Mouse (Mus musculus) CH12F3 (cell line): ENCODE measurements around the gene Slc27a4.

ENCODE experiments used
- in situ Hi-C: fragments of 300-500 bp; cut with MboI; formaldehyde crosslinking; loops from 2 replicates; pipeline ENCODE4 v1.14.3; 2020; ENCODE audit warnings: low sequenced_read_pairs

Gene Slc27a4

DNA sequence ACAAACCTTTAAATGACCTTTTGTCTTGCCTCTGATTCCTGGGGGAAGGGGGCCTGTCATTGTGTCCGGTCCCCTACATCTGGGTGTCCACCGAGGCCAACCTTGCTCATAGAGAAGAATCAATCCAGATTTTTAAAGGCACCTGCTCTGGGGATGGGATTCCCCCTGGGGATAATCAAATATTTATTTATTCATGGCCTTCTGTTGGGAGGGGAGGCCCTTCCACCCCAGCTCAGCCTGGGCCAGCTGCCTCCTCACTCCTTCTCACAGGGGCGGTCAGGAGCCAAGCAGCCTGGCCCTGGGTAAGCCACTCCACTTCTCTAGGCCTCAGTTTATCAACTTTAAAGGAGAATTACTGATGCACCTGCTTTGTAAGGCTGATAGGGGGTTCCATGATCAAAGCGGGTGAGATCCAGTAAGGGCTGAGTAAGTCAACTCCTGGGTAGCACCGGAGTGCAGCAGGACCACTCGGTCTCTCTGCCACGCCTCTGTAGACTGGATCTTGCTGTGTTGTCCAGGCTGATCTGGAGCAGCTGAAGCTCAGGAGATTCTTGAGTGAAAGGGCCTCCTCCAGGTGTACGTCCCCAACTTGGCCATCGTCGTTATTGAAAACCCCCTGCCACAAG is 53.3 kb downstream of the Slc27a4 start:
- in situ Hi-C loops, result no loop called here

DNA sequence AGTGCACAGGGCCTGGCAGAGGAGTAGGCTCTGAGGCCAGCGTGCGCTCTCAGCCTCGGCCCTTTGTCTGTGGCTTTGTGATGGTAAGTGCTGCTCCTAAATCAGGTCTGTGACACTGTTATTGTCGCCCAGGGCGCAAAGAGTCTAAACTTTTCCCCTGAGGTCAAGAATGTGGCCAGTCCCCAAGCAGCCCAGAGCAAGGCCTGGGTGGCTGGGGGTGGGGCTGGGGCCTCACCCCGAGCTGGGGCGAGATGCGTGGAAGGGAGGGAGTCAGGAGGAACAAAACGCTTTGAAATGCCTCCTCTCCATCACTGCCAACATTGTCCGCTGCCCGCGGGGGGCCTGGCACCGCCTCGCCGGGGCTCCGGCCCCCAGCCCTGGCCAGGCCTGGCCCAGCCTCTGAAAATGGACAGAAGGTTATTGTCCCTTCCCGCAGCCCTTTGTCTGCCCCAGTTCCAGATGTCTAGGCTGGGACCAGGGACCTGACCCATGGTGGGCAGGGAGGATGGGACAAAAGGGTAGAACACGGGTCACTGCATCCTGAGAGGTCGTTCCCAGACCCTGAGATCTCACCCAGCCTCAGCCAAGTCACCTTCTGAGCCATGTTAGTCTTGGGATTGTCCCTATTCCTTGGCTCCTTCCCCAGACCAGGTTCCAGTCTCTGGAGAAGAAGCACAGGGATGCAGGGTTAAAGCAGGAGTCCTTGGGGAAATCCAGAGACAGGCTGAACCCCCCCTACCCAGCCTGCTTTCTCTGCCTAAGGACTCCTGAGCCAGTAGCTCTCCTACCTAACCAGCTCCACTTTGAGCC is 54.2 kb downstream of the Slc27a4 start:
- in situ Hi-C loops, result no loop called here

GRCm38 (mm10) chr2:29857341-29857740 is 54.9 kb downstream of the Slc27a4 start:
- in situ Hi-C loops, result no loop called here

DNA sequence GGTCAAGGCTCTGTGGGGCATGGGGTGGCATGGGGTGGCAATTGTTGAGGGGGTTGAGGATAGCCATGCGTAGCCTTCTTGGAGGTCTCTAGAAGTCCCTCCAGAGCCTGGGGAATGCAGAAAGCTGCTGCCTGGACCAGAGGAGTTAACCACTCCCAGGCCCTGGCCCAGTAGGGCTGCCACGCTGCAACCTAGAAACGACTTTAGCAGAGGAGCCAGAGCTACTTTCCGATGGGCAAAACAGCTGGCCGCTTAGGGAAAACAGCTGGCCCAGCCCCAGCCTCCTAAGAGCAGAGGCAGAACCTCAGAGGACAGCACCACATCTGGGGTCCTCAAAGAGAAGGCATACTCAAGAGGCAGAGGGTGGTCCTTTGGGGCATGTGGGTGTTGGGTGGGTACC is 55.5 kb downstream of the Slc27a4 start:
- in situ Hi-C loops, result no loop called here

- in situ Hi-C loops, result no loop called here
Observed at GRCm38 (mm10) chr2:29858748-29859473, 56.5 kb downstream of the Slc27a4 start.

GRCm38 (mm10) chr2:29865125-29865524 is 62.7 kb downstream of the Slc27a4 start:
- in situ Hi-C loops, result no loop called here
